Comparison of ENCODE assay signal across 8 mouse cellular contexts in the genomic region with DNA sequence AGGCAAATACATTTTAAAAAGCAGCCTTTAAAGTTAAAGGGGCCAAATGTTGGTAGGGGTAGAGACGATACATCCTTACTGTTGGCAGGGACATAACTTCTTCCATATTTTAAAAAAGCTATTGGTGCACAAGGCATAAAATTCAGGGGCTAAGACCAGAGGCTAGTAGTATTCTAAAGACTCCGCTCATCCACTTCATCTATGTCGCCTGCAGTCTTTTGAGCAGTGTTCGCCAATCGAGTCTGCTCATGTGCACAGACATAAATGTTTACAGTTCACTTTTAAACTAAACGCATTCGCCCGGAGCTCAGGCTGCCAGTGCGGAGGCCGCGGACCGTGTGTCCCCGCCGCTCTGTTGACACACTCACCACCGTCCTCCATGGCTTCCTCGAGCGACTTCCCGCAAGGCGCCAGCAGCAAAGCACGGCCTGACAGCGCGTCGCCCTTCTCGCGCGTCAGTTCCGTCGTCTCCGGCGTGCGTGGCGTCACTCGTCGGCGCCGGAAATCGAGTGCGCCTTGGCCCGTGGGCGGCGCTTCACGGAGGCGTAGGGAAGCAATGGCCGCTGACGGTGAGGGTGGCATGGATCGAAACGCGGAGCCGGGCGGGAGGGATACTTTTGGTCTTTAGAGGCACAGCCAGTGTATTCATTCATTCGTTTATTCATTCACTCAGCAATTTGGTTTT. TPM values are rescaled to one million over a fixed set of nuclear protein-coding genes. Genes with fewer than 3 reads are reported as not detected.
DNase-seq lines count a peak whose midpoint lies in the region; ATAC-seq and TF ChIP-seq lines count a peak whose summit lies in the region.

Eif2b1 (minus strand) TSS at position 499 of the 685 bp plus-strand sequence.
Gtf2h3 (plus strand) TSS at position 508 of the 685 bp plus-strand sequence.

- H3K9me3 ChIP-seq in kidney, embryonic 14.5 days (ENCODE audit: control insufficient read depth, low read length), result no peaks in the 10 kb centered on the region
- no peaks in the 10 kb centered on the region for H3K9me3 ChIP-seq in limb, embryonic 15.5 days

- H3K27me3 ChIP-seq in kidney, embryonic 14.5 days (ENCODE audit: control insufficient read depth, insufficient read depth, low read length), result no peaks in the 10 kb centered on the region
- H3K27me3 ChIP-seq in limb, embryonic 15.5 days, result no peaks in the 10 kb centered on the region

- no peak for TF ChIP-seq POLR2A in bone marrow macrophage, adult 2 months (IDR thresholded peaks at IDR 0.05; ENCODE audit: borderline replicate concordance, low read depth, low read length)
- TF ChIP-seq POLR2A in embryonic fibroblast, embryonic 13.5 days (IDR thresholded peaks at IDR 0.05; ENCODE audit: low read depth, low read length), result peak; percentile 93

- H3K4me3 ChIP-seq in bone marrow macrophage, adult 2 months (ENCODE audit: insufficient read depth, low read length), result peak within 1 kb of the TSS; percentile 61
- peak within 1 kb of the TSS; percentile 86 for H3K4me3 ChIP-seq in embryonic fibroblast, embryonic 13.5 days (ENCODE audit: insufficient read depth, low read length)
- peak within 1 kb of the TSS; percentile 66 for H3K4me3 ChIP-seq in kidney, embryonic 14.5 days (ENCODE audit: low read length)
- peak within 1 kb of the TSS; percentile 79 for H3K4me3 ChIP-seq in limb, embryonic 15.5 days

- TF ChIP-seq CTCF in bone marrow macrophage, adult 2 months (IDR thresholded peaks at IDR 0.05; ENCODE audit: low read depth, low read length), result no peak
- TF ChIP-seq CTCF in embryonic fibroblast, embryonic 13.5 days (IDR thresholded peaks at IDR 0.05; ENCODE audit: borderline replicate concordance, insufficient read depth, low read length), result no peak

- H3K9ac ChIP-seq in kidney, embryonic 14.5 days (ENCODE audit: low read depth, low read length), result peak within 1 kb of the TSS; percentile 65
- peak within 1 kb of the TSS; percentile 60 for H3K9ac ChIP-seq in limb, embryonic 15.5 days

- peak within 1 kb of the TSS; percentile 81 for H3K4me2 ChIP-seq in kidney, embryonic 14.5 days (replicated peaks; ENCODE audit: low read depth, low read length)
- H3K4me2 ChIP-seq in limb, embryonic 15.5 days, result peak within 1 kb of the TSS; percentile 83

- H3K4me1 ChIP-seq in bone marrow macrophage, adult 2 months (ENCODE audit: control insufficient read depth, insufficient read depth, low read length), result peaks cover 30% of the 10 kb centered on the region
- H3K4me1 ChIP-seq in embryonic fibroblast, embryonic 13.5 days (ENCODE audit: control insufficient read depth, insufficient read depth, low read length), result no peaks in the 10 kb centered on the region
- peaks cover 10% of the 10 kb centered on the region; the same call in 1 of the 2 replicates for H3K4me1 ChIP-seq in kidney, embryonic 14.5 days (ENCODE audit: control insufficient read depth, insufficient read depth, low read length)
- H3K4me1 ChIP-seq in limb, embryonic 15.5 days, result peaks cover 27% of the 10 kb centered on the region

- H3K27ac ChIP-seq in bone marrow macrophage, adult 2 months (ENCODE audit: insufficient read depth, low read depth, low read length), result no peak within 1 kb of the TSS; the same call in 1 of the 2 replicates
- no peak within 1 kb of the TSS for H3K27ac ChIP-seq in embryonic fibroblast, embryonic 13.5 days (ENCODE audit: insufficient read depth, low read length)
- H3K27ac ChIP-seq in kidney, embryonic 14.5 days (ENCODE audit: low read depth, low read length), result no peak within 1 kb of the TSS
- H3K27ac ChIP-seq in limb, embryonic 15.5 days, result peak within 1 kb of the TSS; percentile 24; the same call in 1 of the 2 replicates

- H3K36me3 ChIP-seq in kidney, embryonic 14.5 days (ENCODE audit: control insufficient read depth, insufficient read depth, low read length), result peaks cover 41% of the 10 kb centered on the region
- peaks cover 50% of the 10 kb centered on the region for H3K36me3 ChIP-seq in limb, embryonic 15.5 days

- ATAC-seq in kidney, embryonic 14.5 days (ENCODE audit: low FRiP score, low TSS enrichment), result peak; percentile 89
- ATAC-seq in limb, embryonic 15.5 days (ENCODE audit: insufficient number of reproducible peaks, low FRiP score, low TSS enrichment, low read depth), result peak; percentile 85

- WGBS in kidney, embryonic 14.5 days, result under 1% methylated on average over 51 of the region's 51 CpGs
- under 1% methylated on average over 51 of the region's 51 CpGs for WGBS in limb, embryonic 15.5 days

- DNase-seq in A20 (ENCODE audit: low read depth, low spot score), result peak; percentile 94
- peak; percentile 84 to 91 for DNase-seq in heart, adult 9 months (ENCODE audit: low spot score in 2 of 2)
- DNase-seq in monocyte, adult 2 months (ENCODE audit: low read depth in 1 of 2, low spot score in 2 of 2), result peak; percentile 79 to 88
- peak; percentile 89 to 91 for DNase-seq in spleen, postnatal 36 days (ENCODE audit: low spot score in 2 of 2)

RNA-seq across cellular contexts. Expression of gene Eif2b1, which starts in this region (rescaled TPM):
- polyA plus RNA-seq in bone marrow macrophage, adult 2 months (2012; ENCODE audit: insufficient read depth, insufficient read length, missing spikeins), result 17.9 and 19.1 TPM in 2 replicates
- 43.6 and 49.8 TPM in 2 replicates for polyA plus RNA-seq in embryonic fibroblast, embryonic 13.5 days (2011; ENCODE audit: insufficient read length, low read depth, missing spikeins)
- 84.8 and 85.1 TPM in 2 replicates for polyA plus RNA-seq in kidney, embryonic 14.5 days (2014; fragmentation: Nextera tagmentation; extraction: Ambion mirVana)
- 68.1 and 71.3 TPM in 2 replicates for polyA plus RNA-seq in limb, embryonic 15.5 days (2015; fragmentation: Nextera tagmentation; extraction: Ambion mirVana)

RNA-seq across cellular contexts. Expression of gene Gtf2h3, which starts in this region (rescaled TPM):
- polyA plus RNA-seq in bone marrow macrophage, adult 2 months (2012; ENCODE audit: insufficient read depth, insufficient read length, missing spikeins), result 9.6 and 10.1 TPM in 2 replicates
- polyA plus RNA-seq in embryonic fibroblast, embryonic 13.5 days (2011; ENCODE audit: insufficient read length, low read depth, missing spikeins), result 39.9 and 48.2 TPM in 2 replicates
- 73.7 and 79.8 TPM in 2 replicates for polyA plus RNA-seq in kidney, embryonic 14.5 days (2014; fragmentation: Nextera tagmentation; extraction: Ambion mirVana)
- 57.0 and 57.1 TPM in 2 replicates for polyA plus RNA-seq in limb, embryonic 15.5 days (2015; fragmentation: Nextera tagmentation; extraction: Ambion mirVana)
